Mouse (Mus musculus) kidney, postnatal 0 days (tissue): ENCODE measurements around the gene 2410015M20Rik. TPM values are rescaled to one million over a fixed set of nuclear protein-coding genes. Genes with fewer than 3 reads are reported as not detected.

Experiments
- ATAC-seq: fragments of 200-750 bp; cut with Nextera tagmentation; replicated peaks from 2 replicates; pipeline ENCODE4 v1.8.0; 2017; ENCODE audit warnings: low read depth, moderate number of reproducible peaks, moderate TSS enrichment, moderate library complexity; ENCODE audit not compliant: low FRiP score
- DNase-seq: peaks from one replicate; pipeline ENCODE4 v3.0.0-alpha.2; 2016; ENCODE audit warnings: low spot score
- H3K27ac ChIP-seq: fragments of 300-500 bp; sonication (generic); 2 replicates; pipeline ENCODE4 v1.5.1; 2014; ENCODE audit warnings: mild to moderate bottlenecking
- H3K27me3 ChIP-seq: fragments of 300-500 bp; sonication (generic); 2 replicates; pipeline ENCODE4 v1.6.1; 2014; ENCODE audit warnings: low read length, mixed read lengths; ENCODE audit not compliant: insufficient read depth
- H3K36me3 ChIP-seq: fragments of 300-500 bp; sonication (generic); 2 replicates; pipeline ENCODE4 v1.6.1; 2014; ENCODE audit warnings: low read length, mixed read lengths; ENCODE audit not compliant: insufficient read depth
- H3K4me1 ChIP-seq: fragments of 300-500 bp; sonication (generic); replicated peaks from 2 replicates; pipeline ENCODE4 v1.6.1; 2014; ENCODE audit warnings: antibody characterized with exemption, low read length, mixed read lengths; ENCODE audit not compliant: insufficient read depth
- H3K4me2 ChIP-seq: fragments of 300-500 bp; sonication (generic); 2 replicates; pipeline ENCODE4 v1.6.1; 2014; ENCODE audit warnings: mild to moderate bottlenecking, low read length, moderate library complexity, mixed read lengths
- H3K4me3 ChIP-seq: fragments of 300-500 bp; sonication (generic); replicated peaks from 2 replicates; pipeline ENCODE4 v1.5.1; 2014; ENCODE audit warnings: low read depth, low read length
- H3K9ac ChIP-seq: fragments of 300-500 bp; sonication (generic); 2 replicates; pipeline ENCODE4 v1.6.1; 2014; ENCODE audit warnings: low read depth, low read length
- H3K9me3 ChIP-seq: fragments of 300-500 bp; sonication (generic); replicated peaks from 2 replicates; pipeline ENCODE4 v1.6.1; 2016; ENCODE audit warnings: low read length, inconsistent platforms, mixed read lengths
- CTCF ChIP-seq: IDR thresholded peaks from 2 replicates; pipeline ENCODE4 v1.5.1; 2016; ENCODE audit warnings: antibody characterized with exemption, low read depth, mild to moderate bottlenecking, moderate library complexity
- WGBS: fragments of 180-500 bp; shearing (Covaris S2); extraction: QIAGEN DNeasy Blood & Tissue Kit; methylation state at CpG from one replicate; pipeline ENCODE4 v1.1.7; 2014; 5-methylcytosine and 5-hydroxymethylcytosine counted together
- polyA plus RNA-seq: library from polyadenylated mRNA; unstranded; fragments of >200 nt; fragmentation: Nextera tagmentation; extraction: Ambion mirVana; gene quantifications from 2 replicates; pipeline ENCODE4 v1.2.1, GENCODE M21; 2015

Gene 2410015M20Rik
- polyA plus RNA-seq: 395 and 467 TPM in 2 replicates

DNA sequence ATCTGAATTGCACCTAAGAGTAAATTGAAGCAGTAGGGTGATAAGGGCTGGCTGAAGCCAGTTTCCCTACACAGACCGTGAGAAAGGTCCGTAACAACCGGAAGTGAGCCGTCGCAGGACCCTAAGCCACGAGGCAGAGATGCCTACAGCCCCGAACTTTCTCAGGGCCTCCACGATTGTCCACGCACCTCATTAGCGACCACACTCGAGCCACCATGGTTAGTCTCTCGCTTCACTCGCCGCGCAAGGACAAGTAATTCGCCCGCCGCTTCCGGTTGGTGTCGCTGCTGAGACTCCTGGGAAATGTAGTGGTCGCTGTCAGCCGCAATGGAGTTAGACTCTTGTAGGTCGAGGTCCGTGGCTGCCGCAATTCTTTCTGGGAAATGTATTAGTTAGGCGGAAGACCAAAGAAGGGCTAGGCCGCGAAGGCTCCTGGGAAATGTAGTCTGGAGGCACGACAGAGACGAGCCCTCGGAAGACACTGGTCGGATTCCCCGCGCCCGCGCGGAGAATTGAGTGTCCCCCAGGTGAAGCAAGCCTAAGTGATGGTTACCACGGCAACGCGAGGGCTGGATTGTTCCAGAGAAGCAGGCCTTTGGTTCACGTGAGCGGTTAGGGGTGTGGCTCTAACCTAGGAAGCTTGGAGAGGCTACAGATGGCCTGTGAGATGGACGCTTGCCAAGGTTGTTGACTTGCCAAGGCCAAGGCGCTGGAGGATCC is at the start of gene 2410015M20Rik:
TSS of gene 2410015M20Rik (minus strand) at position 320 of the 720 bp plus-strand sequence.
- no peaks in the 10 kb centered on the region for H3K9me3 ChIP-seq
- H3K4me3 ChIP-seq: peak within 1 kb of the TSS; percentile 64
- peaks cover 16% of the 10 kb centered on the region for H3K4me1 ChIP-seq
- DNase-seq (peak; percentile 100), ATAC-seq (peak; percentile 81)
- H3K27ac ChIP-seq: peak within 1 kb of the TSS; percentile 87
- TF ChIP-seq CTCF: peak; percentile 80
- WGBS: under 1% methylated on average over 44 of the region's 44 CpGs
- H3K4me2 ChIP-seq: peak within 1 kb of the TSS; percentile 82
- H3K27me3 ChIP-seq: no peaks in the 10 kb centered on the region
- peak within 1 kb of the TSS; percentile 84 for H3K9ac ChIP-seq
- H3K36me3 ChIP-seq: peaks cover 25% of the 10 kb centered on the region

DNA sequence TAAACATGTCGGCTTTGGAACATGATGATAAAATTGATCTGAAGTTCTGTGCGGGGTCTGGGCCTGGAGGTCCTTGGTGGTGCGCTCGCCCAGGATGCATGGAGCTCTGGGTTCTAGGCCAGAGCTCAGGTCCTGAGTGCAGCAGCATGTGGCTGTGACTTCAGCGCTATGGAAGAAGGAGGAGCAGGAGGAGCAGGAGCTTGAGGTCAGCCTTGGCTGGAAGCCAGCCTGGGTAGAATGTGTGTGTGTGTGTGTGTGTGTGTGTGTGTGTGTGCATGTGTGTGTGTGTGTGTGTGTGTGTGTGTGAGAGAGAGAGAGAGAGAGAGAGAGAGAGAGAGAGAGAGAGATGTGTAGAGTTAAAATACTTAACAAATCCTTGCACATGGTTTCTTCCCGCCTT is 46.6 kb upstream of the 2410015M20Rik start:
- Histone ChIP-seq H3K36me3 (no peaks in the 10 kb centered on the region), H3K4me3 (no peak overlapping the region), H3K27me3 (no peaks in the 10 kb centered on the region), H3K4me2 (no peak overlapping the region), H3K27ac (no peak overlapping the region), H3K9me3 (no peaks in the 10 kb centered on the region), H3K9ac (no peak overlapping the region), H3K4me1 (no peaks in the 10 kb centered on the region)
- no peak for TF ChIP-seq CTCF
- ATAC-seq (no peak), DNase-seq (no peak)
- WGBS: 86% methylated on average over 6 of the region's 6 CpGs

DNA sequence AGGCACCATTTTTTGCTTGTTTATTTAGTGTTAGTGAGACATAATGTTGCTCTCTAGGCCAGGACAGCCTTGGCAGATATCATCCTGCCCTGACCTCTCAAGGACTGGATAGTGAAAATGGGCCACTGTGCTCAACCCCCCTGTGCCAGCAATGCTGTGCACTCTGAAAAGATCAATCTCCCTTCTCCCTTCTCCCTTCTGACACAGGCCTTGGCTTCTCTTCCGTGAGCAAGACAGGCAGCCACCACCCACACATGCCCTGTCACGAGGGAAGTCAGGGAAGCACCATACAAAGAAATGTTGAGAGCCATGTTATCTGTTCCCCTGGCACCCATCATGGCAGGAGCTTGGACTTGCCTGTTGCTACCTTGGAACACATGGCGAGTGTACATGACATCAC is 45.7 kb upstream of the 2410015M20Rik start:
- 74% methylated on average over 3 of the region's 3 CpGs for WGBS
- H3K4me2 ChIP-seq: no peak overlapping the region
- ATAC-seq (no peak), DNase-seq (no peak)
- H3K9me3 ChIP-seq: no peaks in the 10 kb centered on the region
- no peak overlapping the region for H3K27ac ChIP-seq
- TF ChIP-seq CTCF: no peak
- H3K27me3 ChIP-seq: no peaks in the 10 kb centered on the region
- H3K9ac ChIP-seq: no peak overlapping the region
- no peak overlapping the region for H3K4me3 ChIP-seq
- no peaks in the 10 kb centered on the region for H3K4me1 ChIP-seq
- H3K36me3 ChIP-seq: no peaks in the 10 kb centered on the region

- TF ChIP-seq CTCF: no peak
- H3K9ac ChIP-seq: no peak overlapping the region
- DNase-seq (no peak), ATAC-seq (no peak)
- no peaks in the 10 kb centered on the region for H3K27me3 ChIP-seq
- H3K4me3 ChIP-seq: no peak overlapping the region
- H3K4me1 ChIP-seq: no peaks in the 10 kb centered on the region
- no peaks in the 10 kb centered on the region for H3K36me3 ChIP-seq
- no peak overlapping the region for H3K4me2 ChIP-seq
- WGBS: 72% methylated on average over 2 of the region's 2 CpGs
- no peak overlapping the region for H3K27ac ChIP-seq
- H3K9me3 ChIP-seq: no peaks in the 10 kb centered on the region
These were observed 45.2 kb upstream of the 2410015M20Rik start for GRCm38 (mm10) chr17:56654771-56655170.

GRCm38 (mm10) chr17:56651801-56652200 is 42.2 kb upstream of the 2410015M20Rik start:
- Histone ChIP-seq H3K27ac (no peak overlapping the region), H3K36me3 (no peaks in the 10 kb centered on the region), H3K9ac (no peak overlapping the region), H3K4me1 (no peaks in the 10 kb centered on the region), H3K4me2 (no peak overlapping the region), H3K4me3 (no peak overlapping the region), H3K9me3 (no peaks in the 10 kb centered on the region), H3K27me3 (no peaks in the 10 kb centered on the region)
- 19% methylated on average over 10 of the region's 10 CpGs for WGBS
- no peak for TF ChIP-seq CTCF
- ATAC-seq (peak; percentile 82), DNase-seq (peak; percentile 65)

DNA sequence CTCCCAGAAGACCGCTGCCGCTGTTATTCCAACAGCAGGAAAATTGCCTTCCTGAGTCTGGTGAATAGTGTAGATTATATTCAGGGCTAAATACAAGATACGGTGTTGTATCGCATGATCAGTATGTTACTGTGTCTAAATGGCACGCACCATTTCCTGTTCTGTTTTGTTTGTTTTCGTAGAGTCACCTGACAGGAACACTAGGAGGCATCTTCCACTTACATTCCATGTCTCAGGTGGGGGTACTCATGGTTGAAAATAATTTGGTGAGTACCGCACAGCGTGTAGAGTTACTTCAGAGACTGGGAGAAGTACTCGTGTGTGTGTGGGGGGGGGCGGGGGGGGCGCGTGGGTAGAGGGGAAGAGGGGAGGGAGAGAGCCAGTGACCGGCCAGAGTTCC is 38.0 kb upstream of the 2410015M20Rik start:
- peak overlapping the region; percentile 32; the same call in 1 of the 2 replicates for H3K4me2 ChIP-seq
- no peak for DNase-seq
- WGBS: 43% methylated on average over 12 of the region's 13 CpGs

More for the DNA sequence above, 38.0 kb upstream of the 2410015M20Rik start:
- no peak overlapping the region for H3K9ac ChIP-seq
- H3K4me1 ChIP-seq: no peaks in the 10 kb centered on the region
- no peaks in the 10 kb centered on the region for H3K27me3 ChIP-seq
- 0 out of 2 replicates have a peak, but pooled peaks have one; percentile 38 for ATAC-seq
- H3K9me3 ChIP-seq: no peaks in the 10 kb centered on the region
- H3K36me3 ChIP-seq: no peaks in the 10 kb centered on the region
- no peak for TF ChIP-seq CTCF
- H3K4me3 ChIP-seq: no peak overlapping the region
- no peak overlapping the region for H3K27ac ChIP-seq
